Mouse (Mus musculus): ENCODE data around the gene Tmem168. TPM values are rescaled to one million over a fixed set of nuclear protein-coding genes. Genes with fewer than 3 reads are reported as not detected.

Gene Tmem168
- polyA plus RNA-seq, 1 experiment, result 18.2 TPM

- no peak for DNase-seq (ENCODE audit: low spot score)
These were observed 23.1 kb downstream of the Tmem168 start for GRCm38 (mm10) chr6:13584788-13585187.

- no peak for DNase-seq (ENCODE audit: low spot score)
These were observed 25.8 kb downstream of the Tmem168 start for GRCm38 (mm10) chr6:13582075-13582474.

GRCm38 (mm10) chr6:13565734-13566133 is 42.2 kb downstream of the Tmem168 start:
- DNase-seq (ENCODE audit: low spot score), result no peak

GRCm38 (mm10) chr6:13555266-13555665 is 52.6 kb downstream of the Tmem168 start:
- DNase-seq (ENCODE audit: low spot score), result no peak

- no peak for DNase-seq (ENCODE audit: low spot score)
These were observed 66.1 kb downstream of the Tmem168 start for GRCm38 (mm10) chr6:13541761-13542160.

GRCm38 (mm10) chr6:13537275-13537964 is 70.5 kb downstream of the Tmem168 start:
- DNase-seq (ENCODE audit: low spot score), result no peak

Other genes starting within 250 kb of the Tmem168 start
- gene Bmt2, start 69.9 kb upstream of the Tmem168 start, polyA plus RNA-seq (2012; rRNA removed), result 12.0 and 12.5 TPM in 2 replicates
- 0.65 and 0.84 TPM in 2 replicates for gene Gpr85, start 231.8 kb upstream of the Tmem168 start, polyA plus RNA-seq (2012; rRNA removed)